Mouse (Mus musculus): ENCODE results near the gene Gp5.
"Not testable (repeated sequence)": the region's sequence is repeated elsewhere in the genome, so short reads cannot be mapped to it uniquely, and the experiment has no call there.

Gp5 gene

DNA sequence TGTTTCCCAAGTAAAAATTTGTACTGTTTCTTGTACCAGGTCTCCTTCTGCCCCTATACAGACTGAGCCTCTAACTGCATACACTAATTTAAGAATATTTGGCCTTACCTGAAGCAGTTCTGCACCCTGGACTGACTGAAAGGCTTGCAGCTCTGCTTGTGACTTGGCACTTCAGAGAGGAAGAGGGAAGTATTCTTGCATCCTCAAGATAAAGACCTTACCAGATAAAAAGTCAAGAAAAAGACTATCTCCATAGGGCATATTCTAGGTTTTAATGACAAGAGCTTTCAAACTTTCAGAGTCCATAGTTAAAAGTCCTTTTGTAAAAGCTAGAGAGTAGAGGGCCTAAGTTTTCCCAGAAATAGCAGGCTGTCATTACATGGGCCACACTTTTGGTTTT is at the start of gene Gp5:
Gp5 (minus strand) TSS at position 133 of the 400 bp plus-strand sequence.
- no peak for DNase-seq

DNA sequence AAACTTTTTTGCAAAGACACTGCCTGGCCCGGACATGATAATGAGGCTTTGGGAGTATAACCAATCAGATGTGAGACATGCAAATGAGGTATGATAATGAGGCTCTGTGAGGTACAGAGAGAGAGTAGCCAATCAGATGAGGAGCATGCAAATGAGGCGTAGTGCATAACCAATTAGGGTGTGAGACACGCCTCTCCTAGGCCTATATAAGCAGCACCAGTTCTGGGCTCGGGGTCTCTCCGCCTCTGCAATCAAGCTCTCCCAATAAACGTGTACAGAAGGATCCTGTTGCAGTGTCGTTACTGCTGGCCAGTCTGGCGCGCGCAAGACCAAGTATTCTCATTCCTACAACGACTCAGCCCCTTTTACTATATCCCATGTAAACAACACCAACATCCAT is 42.9 kb upstream of the Gp5 start:
- not testable (repeated sequence) for DNase-seq

DNA sequence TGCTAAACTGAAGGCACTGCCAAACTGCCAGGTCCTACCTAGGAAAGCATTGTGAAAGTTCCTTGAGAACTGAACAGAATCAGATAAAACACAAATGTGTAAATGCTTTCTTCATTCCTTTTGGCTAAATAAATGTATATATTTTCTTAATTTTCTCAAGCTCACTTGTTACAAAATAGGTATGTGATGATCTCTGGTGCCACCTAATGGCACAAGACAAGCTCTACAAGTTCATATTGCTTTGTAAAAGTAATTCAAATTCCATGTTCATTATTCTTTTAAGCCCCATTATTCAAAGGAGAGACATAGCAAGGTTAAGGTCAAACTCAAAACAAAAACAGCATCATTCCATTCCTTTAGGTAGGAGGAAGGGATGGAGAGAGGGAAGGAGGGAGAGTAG is 3.7 kb upstream of the Gp5 start:
- DNase-seq, result no peak

DNA sequence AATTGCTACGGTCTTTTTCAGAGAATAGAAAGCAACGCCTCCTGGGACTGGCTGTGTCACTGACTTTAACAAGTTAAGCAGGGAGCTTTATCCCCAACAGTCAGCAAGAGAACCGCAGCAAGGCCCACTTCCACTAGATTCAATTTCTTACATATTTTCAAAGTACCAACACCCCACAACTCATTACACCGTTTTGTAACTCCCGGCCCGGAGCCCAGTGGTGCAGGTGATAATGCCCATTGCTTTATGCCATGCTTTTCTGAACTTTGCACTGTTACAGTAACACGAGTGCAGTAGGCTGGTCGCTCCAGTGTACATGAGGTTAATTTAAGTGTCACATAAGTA is 436 bp downstream of the Gp5 start:
- no peak for DNase-seq

DNA sequence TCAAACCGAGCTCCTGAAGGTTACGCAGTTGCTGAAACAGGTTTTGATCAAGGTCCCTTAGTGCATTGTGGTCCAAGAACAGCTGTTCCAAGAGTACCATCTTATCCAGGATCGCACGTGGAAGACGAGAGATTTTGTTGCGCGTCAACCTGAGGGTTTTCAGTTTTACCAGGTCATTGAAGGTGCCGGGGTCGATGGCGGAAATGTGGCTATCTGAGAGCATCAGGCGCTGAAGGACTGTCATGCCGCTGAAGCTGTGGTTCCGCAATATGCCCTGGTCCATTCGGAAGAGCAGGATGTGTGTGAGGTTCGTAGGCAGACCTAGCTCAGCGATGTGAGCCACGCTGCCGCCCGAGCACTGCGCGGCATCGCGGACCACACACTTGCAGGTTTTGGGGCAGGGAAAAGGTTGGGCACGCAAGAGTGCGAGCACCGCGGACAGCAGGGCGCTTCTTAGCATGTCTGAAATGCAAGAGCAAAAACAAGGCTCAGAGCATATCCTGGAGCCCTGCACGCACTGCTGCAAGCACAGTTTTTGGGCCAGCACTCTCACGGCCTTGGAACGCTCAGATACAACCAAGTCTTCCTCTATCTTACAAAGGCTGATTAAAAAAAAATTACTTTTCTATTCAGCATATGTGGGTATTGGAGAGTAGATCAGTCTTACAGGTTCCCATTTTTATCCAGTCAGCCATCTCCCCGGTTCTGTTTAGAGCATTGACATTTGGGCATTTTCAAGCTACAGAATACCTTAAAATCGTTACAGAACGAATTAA is 996 bp downstream of the Gp5 start:
- peak in 1 of 2 experiments; percentile 14 for DNase-seq

DNA sequence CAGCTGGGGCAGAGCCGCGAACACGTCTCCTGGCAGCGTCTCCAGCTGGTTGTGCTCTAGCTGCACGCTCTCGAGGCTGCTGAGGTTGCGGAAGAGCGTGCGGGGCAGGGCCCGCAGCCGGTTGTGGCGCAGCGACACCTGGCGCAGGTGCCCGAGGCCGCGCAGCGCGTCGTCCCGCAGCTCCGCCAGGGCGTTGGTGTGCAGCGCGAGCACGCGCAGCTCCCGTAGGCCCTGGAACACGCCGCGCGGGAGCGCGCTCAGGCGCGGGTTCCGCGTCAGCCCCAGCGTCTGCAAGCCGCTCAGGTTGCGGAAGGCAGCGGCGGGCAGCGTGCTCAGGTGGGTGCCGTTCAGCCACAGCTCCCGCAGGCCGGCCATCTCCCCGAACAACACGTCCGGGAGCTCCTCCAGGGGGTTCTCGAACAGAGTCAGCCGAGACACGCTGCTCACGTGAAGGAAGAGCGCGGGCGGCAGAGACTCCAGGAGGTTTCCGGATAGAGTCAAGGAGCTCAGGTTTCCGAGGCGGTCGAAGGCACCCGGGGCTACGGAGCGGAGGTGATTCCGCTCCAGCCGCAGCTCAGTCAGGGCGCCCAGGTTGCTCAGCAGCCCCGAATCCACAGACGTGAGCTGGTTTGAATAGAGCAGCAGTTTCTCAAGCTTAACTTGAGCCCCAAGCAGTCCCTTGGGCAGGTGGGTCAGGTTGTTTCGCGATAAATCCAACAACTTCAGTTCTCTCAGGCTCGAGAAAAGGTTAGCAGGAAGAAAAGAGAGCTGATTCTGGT is 1.8 kb downstream of the Gp5 start:
- peak; percentile 62 to 75 for DNase-seq

DNA sequence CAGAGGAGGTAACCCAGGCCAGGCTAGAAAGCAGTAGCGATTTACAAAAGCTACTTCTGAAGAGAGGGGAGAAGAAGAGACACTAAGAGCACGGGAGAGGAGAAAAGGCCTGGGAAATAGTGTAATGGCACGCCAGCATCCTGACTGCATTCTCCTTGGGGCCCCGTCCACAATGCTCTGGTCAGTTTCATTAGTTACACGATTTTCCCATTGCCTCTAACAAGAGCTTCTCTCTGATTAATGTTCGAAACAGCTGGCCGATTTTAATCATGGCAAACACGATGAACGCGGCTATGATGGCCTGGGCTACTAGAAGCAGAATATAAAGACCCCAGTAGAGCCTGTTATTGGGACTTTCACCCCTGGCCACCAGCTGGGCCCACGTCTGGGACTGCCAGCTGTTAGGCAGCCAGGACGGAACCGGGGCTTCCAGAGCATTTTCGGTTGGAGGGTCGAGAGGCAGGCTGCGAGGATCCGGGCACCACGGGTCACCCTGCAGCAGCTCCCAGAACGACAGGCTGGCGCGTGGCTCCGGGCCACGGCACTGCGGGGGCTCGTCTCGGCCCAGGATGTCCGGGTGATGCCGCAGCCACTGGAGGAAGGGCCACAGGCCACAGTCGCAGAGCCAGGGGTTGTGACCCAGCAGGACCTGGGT is 2.5 kb downstream of the Gp5 start:
- peak in 1 of 2 experiments; percentile 40 for DNase-seq

DNA sequence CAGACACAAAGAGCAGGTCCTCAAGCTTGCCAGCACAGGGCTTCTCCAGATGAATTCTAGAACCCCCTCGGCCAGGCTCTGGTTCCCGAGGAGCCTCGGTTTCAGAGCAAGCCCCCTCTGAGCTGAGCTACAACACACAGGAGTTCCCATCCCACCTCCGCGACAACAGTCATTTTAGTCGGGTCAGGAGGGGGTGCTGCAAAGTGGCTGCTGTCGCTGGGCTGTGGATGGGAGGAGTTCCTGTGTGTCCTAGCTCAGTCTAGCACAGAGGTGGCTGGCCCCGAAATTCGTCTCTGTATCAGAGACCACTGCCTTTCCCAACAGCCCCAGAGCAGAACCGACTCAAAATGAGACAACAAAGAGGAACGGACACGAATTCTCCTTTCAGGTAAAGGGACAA is 3.3 kb downstream of the Gp5 start:
- no peak for DNase-seq

DNA sequence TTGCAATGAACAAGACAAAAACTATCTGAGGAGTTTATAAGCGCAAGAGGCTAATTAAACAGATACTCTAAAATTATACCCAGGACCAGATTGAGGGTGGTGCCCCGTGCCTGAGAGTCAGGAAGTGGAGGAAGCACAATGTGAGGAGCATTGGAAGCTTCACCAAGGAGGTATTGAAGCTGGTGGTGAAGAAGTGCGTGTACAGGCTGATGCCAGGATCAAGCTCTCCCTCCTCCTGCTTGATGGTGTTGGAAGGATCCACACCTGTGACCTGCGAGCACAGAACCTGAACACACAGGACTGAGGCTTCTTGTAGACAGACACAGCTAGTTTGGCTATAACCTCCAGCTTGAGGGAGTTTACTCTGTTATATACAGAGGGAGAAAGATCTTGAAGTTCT is 4.5 kb downstream of the Gp5 start:
- DNase-seq, result no peak

DNA sequence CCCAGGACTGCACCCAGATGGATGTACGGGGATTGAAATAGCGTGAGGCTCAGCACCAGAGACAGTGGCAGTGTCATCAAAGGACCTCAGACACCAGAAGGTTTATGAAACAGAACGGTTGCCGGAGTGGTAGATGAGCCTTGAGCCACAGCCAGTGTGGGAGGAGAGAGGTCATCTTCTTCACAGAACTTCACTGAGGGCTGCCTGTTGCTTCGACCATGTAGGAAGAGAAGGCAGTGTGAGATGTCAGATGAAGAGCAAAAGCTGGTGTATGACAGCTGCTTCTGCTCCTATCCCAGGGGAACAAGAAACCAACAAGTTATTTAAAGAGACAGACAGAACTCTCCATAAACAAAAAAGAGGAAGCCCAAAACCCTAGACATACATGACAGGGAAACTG is 6.3 kb downstream of the Gp5 start:
- DNase-seq, result no peak

DNA sequence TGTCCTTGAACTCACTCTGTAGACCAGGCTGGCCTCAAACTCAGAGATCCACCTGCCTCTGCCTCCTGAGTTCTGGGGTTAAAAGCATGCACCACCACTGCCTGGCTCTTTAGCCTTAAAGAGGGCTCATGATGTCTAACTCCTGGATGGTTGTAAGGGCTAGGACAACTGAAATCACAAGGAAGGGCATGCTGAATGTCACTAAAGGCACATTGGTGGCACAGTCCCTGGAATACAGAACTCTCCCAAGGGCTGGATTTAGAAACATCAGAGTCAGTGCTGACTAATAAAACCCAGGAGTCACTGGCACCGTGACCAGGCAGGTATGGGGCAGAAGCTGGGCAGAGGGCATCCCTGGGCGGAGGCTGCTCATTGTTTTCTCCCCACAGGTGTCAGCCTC is 7.2 kb downstream of the Gp5 start:
- DNase-seq, result no peak

DNA sequence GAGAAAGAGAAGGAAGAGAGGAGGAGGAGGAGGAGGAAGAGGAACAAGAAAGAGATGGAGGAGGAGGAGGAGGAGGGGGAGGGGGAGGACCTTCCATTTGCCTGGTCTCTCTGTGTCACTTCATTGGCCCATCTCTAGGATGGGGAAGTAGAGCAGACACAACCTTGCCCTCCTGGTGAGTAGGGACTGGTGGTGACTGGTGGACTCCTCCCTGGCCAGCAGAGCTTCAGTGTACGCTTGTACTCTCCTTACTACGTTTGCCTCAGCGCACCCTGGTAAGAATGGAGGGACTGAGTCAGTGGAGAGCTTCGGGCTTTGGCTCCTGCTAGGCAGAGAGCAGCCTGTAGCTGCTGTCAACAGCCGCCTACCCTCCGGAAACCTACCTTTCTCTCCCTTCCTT is 7.9 kb downstream of the Gp5 start:
- DNase-seq, result no peak

DNA sequence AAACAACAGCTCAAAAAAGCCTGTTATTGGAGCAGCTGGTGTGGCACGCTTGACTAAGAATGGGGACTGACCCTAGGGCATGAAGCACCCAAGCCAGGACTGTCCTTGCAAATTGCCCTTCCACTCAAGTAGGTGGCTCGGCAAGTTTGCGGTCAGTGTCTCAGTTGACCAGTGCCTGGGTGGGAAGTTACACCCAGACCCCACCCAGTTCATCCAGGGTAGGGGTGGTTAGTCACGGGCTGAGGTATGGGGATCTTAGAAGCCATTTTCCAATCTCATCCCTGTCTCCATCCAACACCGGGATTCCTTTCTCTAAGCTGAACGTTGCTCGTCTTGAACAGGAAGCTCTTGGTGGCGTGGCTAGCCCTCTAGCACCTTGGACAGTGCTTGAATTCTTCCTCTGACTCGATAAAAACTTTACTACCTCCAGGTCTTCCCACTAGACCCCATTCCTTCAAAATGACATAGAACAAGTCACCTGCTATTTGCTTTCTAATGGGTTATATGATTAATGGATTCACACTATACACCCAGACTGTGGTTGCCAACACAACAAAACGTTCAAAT is 10.8 kb downstream of the Gp5 start:
- DNase-seq, result no peak

DNA sequence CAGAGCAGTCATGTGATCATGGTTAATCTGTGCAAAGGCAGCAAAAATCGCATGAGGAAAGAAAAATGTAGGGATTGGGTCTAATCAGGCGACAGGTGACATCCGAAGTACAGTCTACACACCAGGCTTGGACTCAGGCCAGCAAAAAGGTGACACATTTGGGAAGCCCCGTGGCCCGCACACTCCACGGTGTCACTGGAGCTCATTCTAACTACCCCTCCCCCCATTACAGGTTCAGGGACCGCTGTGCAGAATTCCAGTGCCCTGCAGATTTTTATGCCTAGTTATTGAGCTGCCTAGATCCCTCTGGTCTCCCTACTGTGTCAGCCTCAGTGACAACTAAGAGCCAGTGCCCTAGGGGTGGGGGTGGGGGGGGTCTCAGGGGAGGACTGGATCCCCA is 13.1 kb downstream of the Gp5 start:
- DNase-seq, result no peak

DNA sequence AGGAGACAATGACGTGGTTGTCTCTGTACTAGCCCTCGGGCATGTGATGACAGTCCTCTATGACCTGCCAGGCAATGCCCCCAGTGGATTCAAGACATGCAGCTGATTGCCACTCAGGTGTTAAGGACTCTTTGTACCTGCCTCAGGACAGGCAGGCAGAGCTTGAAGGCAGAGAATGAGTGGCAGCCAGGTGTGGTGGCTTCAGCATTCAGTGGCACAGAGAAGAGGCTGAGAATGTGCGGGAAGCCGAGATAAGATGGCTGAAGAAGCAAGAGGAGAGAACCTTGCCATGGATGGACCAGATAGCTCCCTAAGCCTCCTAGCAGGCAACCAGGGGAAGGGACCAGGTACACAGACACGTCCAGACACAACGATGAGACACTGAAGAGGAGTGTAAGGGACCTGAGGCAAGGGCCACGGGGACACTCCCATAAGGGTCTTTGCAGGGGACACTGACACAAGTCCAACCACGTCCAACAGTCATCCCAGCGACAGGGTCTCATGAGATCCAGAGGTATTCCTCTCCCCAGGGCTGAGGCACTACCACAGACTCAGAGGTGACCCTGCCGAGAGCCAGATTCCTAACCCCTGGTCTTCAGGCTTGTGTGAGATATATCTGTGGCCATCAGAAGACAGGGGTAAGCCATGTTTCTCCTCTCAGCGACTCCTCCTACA is 13.8 kb downstream of the Gp5 start:
- DNase-seq, result no peak

DNA sequence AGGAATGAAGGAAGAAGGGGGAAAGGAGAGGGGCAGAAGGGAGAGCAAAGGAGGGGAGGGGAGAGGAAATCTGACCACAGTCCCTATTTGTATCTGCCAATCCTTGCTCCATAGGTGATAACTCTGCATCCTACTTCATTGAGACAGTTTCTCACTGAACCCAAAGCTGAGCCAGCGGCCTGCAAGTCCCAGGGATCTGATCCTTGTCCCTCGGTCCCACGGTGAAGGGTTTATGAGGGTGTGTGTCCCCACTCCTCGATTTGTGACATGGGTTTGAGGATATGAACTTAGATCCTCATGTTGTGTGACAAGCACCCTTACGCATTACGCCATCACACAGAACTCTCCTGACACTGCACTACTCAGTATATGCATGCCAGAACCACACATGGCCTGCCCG is 15.5 kb downstream of the Gp5 start:
- DNase-seq, result no peak

DNA sequence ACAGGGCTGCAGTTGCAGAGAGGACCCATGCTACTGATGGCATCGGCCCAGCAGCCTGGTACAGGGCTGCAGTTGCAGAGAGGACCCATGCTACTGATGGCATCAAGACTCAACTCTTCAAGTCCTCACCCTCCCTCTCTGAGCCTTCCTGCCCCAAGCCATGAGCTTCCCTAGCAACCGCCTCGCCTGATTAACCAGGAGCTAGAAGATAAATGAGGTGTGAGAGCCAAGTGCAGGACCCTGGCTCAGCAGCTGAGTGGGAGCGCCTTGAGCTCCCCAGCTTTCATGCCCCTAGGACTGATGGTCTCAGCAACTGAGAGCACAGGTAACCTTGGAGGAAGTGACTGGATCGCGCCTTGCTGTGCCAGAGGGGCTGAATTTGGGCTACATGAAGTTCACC is 20.1 kb downstream of the Gp5 start:
- DNase-seq, result no peak

DNA sequence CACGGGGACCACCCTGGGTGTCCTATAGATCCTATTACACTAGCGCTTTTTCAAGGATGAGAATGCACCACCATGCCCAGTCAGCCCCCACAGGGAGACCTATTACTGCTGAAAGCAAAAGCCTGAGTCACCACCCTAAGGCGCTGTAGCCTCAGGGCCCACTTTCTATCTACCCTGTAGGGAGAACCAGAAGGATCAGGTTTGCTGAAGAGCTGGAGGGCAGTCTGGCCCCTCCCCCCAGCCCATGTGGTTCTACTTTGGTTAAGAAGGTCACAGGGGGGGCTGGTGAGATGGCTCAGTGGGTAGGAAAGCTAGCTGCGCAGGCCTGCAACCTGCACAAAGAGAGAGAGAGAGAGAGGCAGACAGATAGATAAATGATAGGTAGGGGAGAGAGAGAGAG is 24.9 kb downstream of the Gp5 start:
- no peak for DNase-seq

DNA sequence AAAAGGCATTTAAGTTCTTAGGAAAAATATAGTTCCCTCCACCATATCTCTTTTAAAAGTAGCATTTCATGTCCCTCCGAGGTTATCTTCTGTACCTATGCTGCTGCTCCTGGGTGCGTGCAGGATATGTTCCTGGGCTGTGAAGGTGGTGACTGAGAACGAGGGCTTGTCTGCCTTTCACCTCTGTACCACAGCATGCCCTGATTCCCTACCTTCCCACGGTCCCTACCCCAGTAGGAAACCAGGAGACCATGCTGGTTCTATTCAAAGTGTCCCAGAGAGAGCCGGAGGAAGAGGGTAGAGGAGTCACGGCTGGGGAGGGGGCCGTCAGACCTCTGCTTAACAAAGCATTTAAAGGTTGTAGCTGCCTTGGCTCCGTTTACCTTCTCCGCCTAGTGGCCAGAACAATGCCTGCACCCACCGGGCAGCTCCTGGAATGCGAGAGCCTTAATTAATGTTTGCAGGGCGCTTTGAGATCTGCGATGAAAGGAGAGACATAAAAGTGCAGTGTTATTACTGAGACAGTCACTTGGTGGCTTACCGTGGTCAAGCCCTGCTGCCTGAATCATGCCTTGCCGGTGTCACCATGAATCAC is 26.7 kb downstream of the Gp5 start:
- peak; percentile 33 to 40 for DNase-seq

DNA sequence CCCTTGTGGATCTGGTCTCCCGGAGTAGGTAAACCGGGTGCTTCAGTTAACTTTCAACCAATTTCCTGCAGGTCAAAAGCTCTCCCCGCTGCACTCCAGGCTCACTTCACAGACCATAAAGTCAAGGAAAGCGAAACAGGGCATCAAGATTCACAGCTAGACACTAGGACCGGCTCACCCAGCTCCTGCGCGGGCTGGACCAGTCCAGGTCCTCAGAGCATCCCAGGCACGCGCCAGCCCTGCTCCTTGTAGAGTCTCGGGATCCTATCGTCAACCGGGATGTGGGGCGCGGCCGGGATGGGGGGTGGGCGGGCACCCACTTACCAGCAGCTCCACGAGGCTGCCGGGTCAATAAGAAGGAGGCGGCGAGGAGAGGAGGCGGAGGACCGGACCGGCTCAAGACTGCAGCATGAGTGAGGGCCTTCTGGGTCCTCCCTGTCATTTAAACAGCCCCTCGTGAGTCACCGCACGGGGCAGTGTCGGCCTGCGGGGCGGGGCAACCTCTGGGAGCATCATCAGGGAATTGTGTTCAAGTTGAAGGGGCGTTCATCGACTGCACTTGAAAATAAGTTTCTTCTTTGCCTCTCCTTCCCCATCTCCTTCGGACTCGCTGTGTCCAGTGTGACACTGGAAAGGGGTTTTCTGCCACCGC is 27.6 kb downstream of the Gp5 start, which contains the start of gene Lrrc15:
Lrrc15 (minus strand) TSS at position 413 of the 652 bp plus-strand sequence.
- DNase-seq, result no peak

DNA sequence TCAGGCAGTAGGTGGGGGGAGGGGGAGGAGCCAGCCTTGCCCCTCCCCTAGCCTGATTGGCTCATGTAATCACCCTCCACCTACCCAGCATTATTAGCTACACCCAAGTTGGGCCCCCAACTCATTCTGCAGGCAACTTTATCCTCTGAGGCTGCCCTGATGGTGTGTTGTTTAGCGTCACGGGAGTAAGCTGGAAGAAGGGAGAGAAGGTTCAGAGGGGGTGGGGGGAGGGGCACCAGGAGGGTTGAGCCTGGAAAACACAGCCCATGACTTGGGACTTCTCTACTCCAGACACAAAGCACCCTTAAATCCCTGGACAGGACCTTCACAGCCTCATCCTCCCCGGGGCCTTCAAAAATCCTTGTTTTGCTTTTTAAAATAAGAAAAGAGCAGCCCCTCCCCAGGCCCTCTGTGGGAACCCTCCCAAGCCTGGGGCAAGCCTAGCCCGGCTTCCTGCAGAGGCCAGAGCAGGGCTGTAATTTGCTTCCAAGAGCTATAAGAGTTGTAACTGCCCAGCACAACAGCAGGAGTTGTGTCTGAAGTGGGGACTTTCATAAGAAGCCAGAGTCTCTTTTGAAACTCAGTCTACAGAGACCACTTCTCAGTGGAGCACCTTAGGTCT is 29.8 kb downstream of the Gp5 start:
- DNase-seq, result no peak

DNA sequence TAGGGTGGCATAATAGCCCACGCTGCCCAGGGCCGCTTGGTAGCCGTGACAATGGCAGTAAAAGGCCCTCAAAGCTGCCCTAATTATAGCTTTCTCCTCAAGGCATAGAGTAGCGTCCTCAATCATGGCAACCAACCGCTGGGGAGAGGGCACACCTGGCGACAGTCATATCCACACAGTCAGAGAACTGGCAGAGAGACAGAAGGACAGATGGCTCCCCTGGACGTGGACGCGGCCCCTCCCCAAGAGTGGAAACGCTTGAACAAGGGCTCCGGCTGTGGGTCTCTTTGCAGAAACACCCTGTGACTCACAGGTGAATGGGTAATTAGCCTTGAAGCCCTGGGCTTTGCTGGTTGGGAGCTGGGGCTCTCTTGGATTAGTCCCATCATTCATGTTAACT is 32.2 kb downstream of the Gp5 start:
- DNase-seq, result no peak

Data from cerebellum, postnatal 36 days (tissue).